Mouse (Mus musculus): ENCODE results near the gene Heg1.

- no peak for TF ChIP-seq CTCF (IDR thresholded peaks at IDR 0.05; ENCODE audit: borderline replicate concordance, extremely low read depth, insufficient read depth, insufficient read length)
- TF ChIP-seq POLR2A (IDR thresholded peaks at IDR 0.05; ENCODE audit: borderline replicate concordance, extremely low read depth, insufficient read depth, insufficient read length, poor library complexity, severe bottlenecking) = no peak
Observed at GRCm38 (mm10) chr16:33700584-33700983, 16.4 kb downstream of the Heg1 start.
